Mouse (Mus musculus): ENCODE data around the gene Osbpl9. TPM values are rescaled to one million over a fixed set of nuclear protein-coding genes. Genes with fewer than 3 reads are reported as not detected.

The Osbpl9 gene
- total and polyA plus RNA-seq, 3 experiments: 91.6 to 102 (median 92.3) TPM

GRCm38 (mm10) chr4:109057640-109058039 lies 144.4 kb downstream of the Osbpl9 start:
- Histone ChIP-seq H3K79me2 (replicated peaks; ENCODE audit: control insufficient read depth, insufficient read depth, low read length) (no peaks in the 10 kb centered on the region), H3K36me3 (ENCODE audit: control insufficient read depth, insufficient read depth, low read length) (peaks cover 2% of the 10 kb centered on the region; the same call in 1 of the 2 replicates)
- 85% methylated on average over 8 of the region's 8 CpGs for WGBS

DNA sequence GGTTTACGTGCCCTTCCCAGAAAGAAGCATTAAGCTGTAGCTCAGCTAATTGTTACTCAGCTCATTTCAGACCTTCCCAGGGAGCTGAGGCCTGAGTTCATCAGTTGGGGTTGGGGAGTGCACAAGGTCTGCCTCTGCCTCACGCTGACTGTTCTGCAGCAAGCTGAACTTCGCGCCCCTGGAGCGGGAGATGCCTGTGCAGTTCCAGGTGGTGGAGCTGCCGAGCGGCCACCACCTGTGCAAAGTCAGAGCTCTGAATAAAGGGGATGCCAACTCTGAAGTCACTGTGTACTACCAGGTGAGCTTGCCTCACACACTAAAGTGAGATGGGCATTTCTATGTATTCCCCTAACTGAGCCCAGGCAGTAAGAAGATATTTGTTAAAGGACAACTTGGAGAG lies 145.7 kb downstream of the Osbpl9 start:
- intact Hi-C loops (cut with DNase I): loop anchor here (5.0 kb wide), 1 partner anchor 106 kb away; no protein-coding TSS in a partner anchor
- 91% methylated on average over 7 of the region's 7 CpGs for WGBS
- no peaks in the 10 kb centered on the region; the same call in 1 of the 2 replicates for H3K4me1 ChIP-seq (ENCODE audit: control insufficient read depth, insufficient read depth, low read length)
- no peaks in the 10 kb centered on the region for H3K27me3 ChIP-seq (ENCODE audit: control insufficient read depth, insufficient read depth, low read length)
- H3K27ac ChIP-seq: no peak overlapping the region
- H3K79me2 ChIP-seq (replicated peaks; ENCODE audit: control insufficient read depth, insufficient read depth, low read length): no peaks in the 10 kb centered on the region
- H3K9ac ChIP-seq (ENCODE audit: low read depth, low read length): no peak overlapping the region
- H3K4me3 ChIP-seq: no peak overlapping the region
- H3K36me3 ChIP-seq (ENCODE audit: control insufficient read depth, insufficient read depth, low read length): peaks cover 2% of the 10 kb centered on the region; the same call in 1 of the 2 replicates
- no peak for DNase-seq
- TF ChIP-seq CTCF (IDR thresholded peaks at IDR 0.05) (no peak), POLR2A (IDR thresholded peaks at IDR 0.05; ENCODE audit: insufficient read depth, low read depth, low read length) (no peak), EP300 (IDR thresholded peaks at IDR 0.05; ENCODE audit: insufficient read depth, low read depth, low read length) (no peak)

More at GRCm38 (mm10) chr4:109057640-109058039, 144.4 kb downstream of the Osbpl9 start:
- H3K27me3 ChIP-seq (ENCODE audit: control insufficient read depth, insufficient read depth, low read length): no peaks in the 10 kb centered on the region
- no peak overlapping the region for H3K4me3 ChIP-seq
- no peak for TF ChIP-seq POLR2A (IDR thresholded peaks at IDR 0.05; ENCODE audit: insufficient read depth, low read depth, low read length)
- no peak for TF ChIP-seq EP300 (IDR thresholded peaks at IDR 0.05; ENCODE audit: insufficient read depth, low read depth, low read length)
- TF ChIP-seq CTCF (IDR thresholded peaks at IDR 0.05): no peak
- intact Hi-C loops (cut with DNase I): loop anchor here (5.0 kb wide), 1 partner anchor 105 kb away; no protein-coding TSS in a partner anchor
- H3K27ac ChIP-seq: no peak overlapping the region
- DNase-seq: no peak
- no peak overlapping the region for H3K9ac ChIP-seq (ENCODE audit: low read depth, low read length)
- no peaks in the 10 kb centered on the region; the same call in 1 of the 2 replicates for H3K4me1 ChIP-seq (ENCODE audit: control insufficient read depth, insufficient read depth, low read length)

DNA sequence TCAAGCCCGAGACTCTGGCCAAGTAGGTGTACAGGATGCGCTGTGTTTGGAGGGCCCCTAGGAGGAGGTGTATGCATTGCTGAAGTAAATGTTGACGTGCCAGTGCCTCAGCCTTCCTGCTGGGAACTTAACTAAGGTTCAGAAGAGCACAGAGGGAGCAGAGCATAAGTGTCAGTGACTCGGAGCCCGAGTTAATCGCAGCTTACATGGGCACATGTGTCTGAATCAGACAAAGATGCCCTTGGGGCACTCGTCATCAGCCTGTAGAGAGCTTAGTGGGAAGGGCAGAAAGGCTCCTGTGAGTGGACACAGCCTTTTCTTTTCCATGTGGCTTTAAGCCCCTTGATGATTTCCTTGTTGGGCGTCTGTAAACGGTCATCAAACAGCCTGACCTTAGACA lies 148.1 kb downstream of the Osbpl9 start:
- Histone ChIP-seq H3K27me3 (ENCODE audit: control insufficient read depth, insufficient read depth, low read length) (no peaks in the 10 kb centered on the region), H3K4me3 (no peak overlapping the region), H3K79me2 (replicated peaks; ENCODE audit: control insufficient read depth, insufficient read depth, low read length) (no peaks in the 10 kb centered on the region), H3K36me3 (ENCODE audit: control insufficient read depth, insufficient read depth, low read length) (no peaks in the 10 kb centered on the region; the same call in 1 of the 2 replicates), H3K9ac (ENCODE audit: low read depth, low read length) (no peak overlapping the region), H3K4me1 (ENCODE audit: control insufficient read depth, insufficient read depth, low read length) (no peaks in the 10 kb centered on the region), H3K27ac (no peak overlapping the region)
- TF ChIP-seq POLR2A (IDR thresholded peaks at IDR 0.05; ENCODE audit: insufficient read depth, low read depth, low read length): no peak
- no peak for TF ChIP-seq EP300 (IDR thresholded peaks at IDR 0.05; ENCODE audit: insufficient read depth, low read depth, low read length)
- no peak for TF ChIP-seq CTCF (IDR thresholded peaks at IDR 0.05)
- intact Hi-C loops (cut with DNase I): no loop called here
- no peak for DNase-seq
- WGBS: 89% methylated on average over 9 of the region's 9 CpGs

DNA sequence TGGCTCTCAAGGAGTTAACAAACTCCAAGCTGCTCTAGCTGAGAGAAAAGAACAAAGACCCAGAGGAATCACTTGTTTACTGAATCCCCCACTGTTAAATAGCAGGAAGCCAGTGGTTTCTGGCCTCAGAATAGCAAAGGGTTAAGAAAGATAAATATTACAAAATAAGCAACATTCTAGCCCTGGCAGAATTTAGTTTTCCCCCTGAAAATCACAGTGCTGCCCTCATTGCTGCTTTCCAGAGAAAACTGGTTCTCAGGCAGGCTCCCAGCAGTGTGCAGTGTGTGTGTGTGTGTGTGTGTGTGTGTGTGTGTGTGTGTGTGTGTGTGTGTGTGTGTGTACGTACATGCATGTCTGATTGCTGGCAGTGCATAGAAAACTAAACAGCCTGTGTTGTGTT lies 149.8 kb downstream of the Osbpl9 start:
- H3K36me3 ChIP-seq (ENCODE audit: control insufficient read depth, insufficient read depth, low read length): no peaks in the 10 kb centered on the region
- H3K79me2 ChIP-seq (replicated peaks; ENCODE audit: control insufficient read depth, insufficient read depth, low read length): no peaks in the 10 kb centered on the region
- intact Hi-C loops (cut with DNase I): no loop called here
- H3K9ac ChIP-seq (ENCODE audit: low read depth, low read length): no peak overlapping the region
- no peak for TF ChIP-seq EP300 (IDR thresholded peaks at IDR 0.05; ENCODE audit: insufficient read depth, low read depth, low read length)
- no peaks in the 10 kb centered on the region for H3K4me1 ChIP-seq (ENCODE audit: control insufficient read depth, insufficient read depth, low read length)
- no peak overlapping the region for H3K4me3 ChIP-seq
- WGBS: 82% methylated on average over 1 of the region's 1 CpGs
- no peak for DNase-seq
- no peak overlapping the region for H3K27ac ChIP-seq
- no peaks in the 10 kb centered on the region for H3K27me3 ChIP-seq (ENCODE audit: control insufficient read depth, insufficient read depth, low read length)

GRCm38 (mm10) chr4:109048258-109048657 lies 153.8 kb downstream of the Osbpl9 start:
- no peaks in the 10 kb centered on the region for H3K27me3 ChIP-seq (ENCODE audit: control insufficient read depth, insufficient read depth, low read length)
- H3K4me1 ChIP-seq (ENCODE audit: control insufficient read depth, insufficient read depth, low read length): no peaks in the 10 kb centered on the region
- H3K4me3 ChIP-seq: no peak overlapping the region
- H3K27ac ChIP-seq: no peak overlapping the region
- WGBS: 48% methylated on average over 4 of the region's 4 CpGs
- H3K36me3 ChIP-seq (ENCODE audit: control insufficient read depth, insufficient read depth, low read length): no peaks in the 10 kb centered on the region; the same call in 1 of the 2 replicates
- intact Hi-C loops (cut with DNase I): no loop called here
- no peak overlapping the region for H3K9ac ChIP-seq (ENCODE audit: low read depth, low read length)
- no peak for DNase-seq
- TF ChIP-seq EP300 (IDR thresholded peaks at IDR 0.05; ENCODE audit: insufficient read depth, low read depth, low read length) (no peak), CTCF (IDR thresholded peaks at IDR 0.05) (no peak), POLR2A (IDR thresholded peaks at IDR 0.05; ENCODE audit: insufficient read depth, low read depth, low read length) (no peak)
- H3K79me2 ChIP-seq (replicated peaks; ENCODE audit: control insufficient read depth, insufficient read depth, low read length): no peaks in the 10 kb centered on the region

- no peaks in the 10 kb centered on the region; the same call in 1 of the 2 replicates for H3K36me3 ChIP-seq (ENCODE audit: control insufficient read depth, insufficient read depth, low read length)
- TF ChIP-seq POLR2A (IDR thresholded peaks at IDR 0.05; ENCODE audit: insufficient read depth, low read depth, low read length): no peak
- no peak for TF ChIP-seq EP300 (IDR thresholded peaks at IDR 0.05; ENCODE audit: insufficient read depth, low read depth, low read length)
- no peak for TF ChIP-seq CTCF (IDR thresholded peaks at IDR 0.05)
- no peaks in the 10 kb centered on the region for H3K79me2 ChIP-seq (replicated peaks; ENCODE audit: control insufficient read depth, insufficient read depth, low read length)
- WGBS: 78% methylated on average over 5 of the region's 5 CpGs
- no peak overlapping the region for H3K27ac ChIP-seq
- H3K27me3 ChIP-seq (ENCODE audit: control insufficient read depth, insufficient read depth, low read length): no peaks in the 10 kb centered on the region
- DNase-seq: no peak
- H3K4me1 ChIP-seq (ENCODE audit: control insufficient read depth, insufficient read depth, low read length): no peaks in the 10 kb centered on the region
- intact Hi-C loops (cut with DNase I): no loop called here
- H3K9ac ChIP-seq (ENCODE audit: low read depth, low read length): no peak overlapping the region
- no peak overlapping the region for H3K4me3 ChIP-seq
These were observed 158.3 kb downstream of the Osbpl9 start for GRCm38 (mm10) chr4:109043756-109044155.
